Mouse (Mus musculus) c-Kit-positive CD71-positive TER-119-positive erythroid progenitor cells, embryonic 14.5 days (primary cell): ENCODE results near the gene Dtnb.
A peak's percentile ranks its signal among the peaks of the same experiment; 100 is the strongest.
"Not testable (repeated sequence)": the region's sequence is repeated elsewhere in the genome, so short reads cannot be mapped to it uniquely, and the experiment has no call there.

ENCODE experiments used
- DNase-seq: peaks from one replicate; pipeline ENCODE4 v3.0.0-alpha.2; 2013; ENCODE audit warnings: low spot score

The Dtnb gene

GRCm38 (mm10) chr12:3660985-3661635 is 88.9 kb downstream of the Dtnb start:
- DNase-seq: peak; percentile 5

GRCm38 (mm10) chr12:3662660-3663059 is 90.5 kb downstream of the Dtnb start:
- no peak for DNase-seq

- no peak for DNase-seq
Measured at GRCm38 (mm10) chr12:3663386-3663785, 91.2 kb downstream of the Dtnb start.

GRCm38 (mm10) chr12:3669971-3670381 is 97.8 kb downstream of the Dtnb start:
- no peak for DNase-seq

- no peak for DNase-seq
Measured at GRCm38 (mm10) chr12:3671117-3671516, 98.9 kb downstream of the Dtnb start.

- no peak for DNase-seq
Measured at GRCm38 (mm10) chr12:3672786-3673185, 100.6 kb downstream of the Dtnb start.

GRCm38 (mm10) chr12:3673886-3674285 is 101.7 kb downstream of the Dtnb start:
- no peak for DNase-seq

- no peak for DNase-seq
Measured at GRCm38 (mm10) chr12:3674913-3675312, 102.7 kb downstream of the Dtnb start.

- no peak for DNase-seq
Measured at GRCm38 (mm10) chr12:3680721-3681120, 108.5 kb downstream of the Dtnb start.

GRCm38 (mm10) chr12:3683041-3683440 is 110.9 kb downstream of the Dtnb start:
- no peak for DNase-seq

GRCm38 (mm10) chr12:3686419-3686940 is 114.3 kb downstream of the Dtnb start:
- no peak for DNase-seq

GRCm38 (mm10) chr12:3690926-3691529 is 118.8 kb downstream of the Dtnb start:
- not testable (repeated sequence) for DNase-seq

GRCm38 (mm10) chr12:3692795-3693392 is 120.7 kb downstream of the Dtnb start:
- no peak for DNase-seq

- DNase-seq: peak; percentile 40
Measured at GRCm38 (mm10) chr12:3695741-3696501, 123.7 kb downstream of the Dtnb start.

- no peak for DNase-seq
Measured at GRCm38 (mm10) chr12:3700503-3700902, 128.3 kb downstream of the Dtnb start.

- DNase-seq: no peak
Measured at GRCm38 (mm10) chr12:3702903-3703302, 130.7 kb downstream of the Dtnb start.

GRCm38 (mm10) chr12:3719151-3719721 is 147.1 kb downstream of the Dtnb start:
- DNase-seq: no peak

GRCm38 (mm10) chr12:3720527-3720926 is 148.3 kb downstream of the Dtnb start:
- DNase-seq: no peak

- DNase-seq: no peak
Measured at GRCm38 (mm10) chr12:3723762-3724161, 151.6 kb downstream of the Dtnb start.

- no peak for DNase-seq
Measured at GRCm38 (mm10) chr12:3724822-3725370, 152.7 kb downstream of the Dtnb start.

GRCm38 (mm10) chr12:3729521-3730075 is 157.4 kb downstream of the Dtnb start:
- DNase-seq: no peak
